Mouse (Mus musculus) stomach, embryonic 16.5 days (tissue): Measurements from ENCODE around the gene E2f3. TPM values are rescaled to one million over a fixed set of nuclear protein-coding genes. Genes with fewer than 3 reads are reported as not detected.

Source experiments
- ATAC-seq: fragments of 200-750 bp; cut with Nextera tagmentation; 2 replicates; pipeline ENCODE4 v1.8.0; 2017; ENCODE audit warnings: moderate number of reproducible peaks, moderate TSS enrichment; ENCODE audit not compliant: insufficient read depth, low FRiP score
- H3K27ac ChIP-seq: fragments of 300-500 bp; sonication (generic); 2 replicates; pipeline ENCODE4 v1.5.1; 2014; ENCODE audit warnings: low read length
- H3K27me3 ChIP-seq: fragments of 300-500 bp; sonication (generic); 2 replicates; pipeline ENCODE4 v1.6.1; 2014; ENCODE audit warnings: low read length, control low read depth, mixed read lengths; ENCODE audit not compliant: control insufficient read depth, insufficient read depth
- H3K36me3 ChIP-seq: fragments of 300-500 bp; sonication (generic); 2 replicates; pipeline ENCODE4 v1.6.1; 2014; ENCODE audit warnings: low read length; ENCODE audit not compliant: control insufficient read depth, insufficient read depth
- H3K4me1 ChIP-seq: fragments of 300-500 bp; sonication (generic); 2 replicates; pipeline ENCODE4 v1.6.1; 2014; ENCODE audit warnings: low read length, control low read depth, mixed read lengths; ENCODE audit not compliant: control insufficient read depth, insufficient read depth
- H3K4me2 ChIP-seq: fragments of 300-500 bp; sonication (generic); 2 replicates; pipeline ENCODE4 v1.6.1; 2014; ENCODE audit warnings: low read depth, low read length, mixed read lengths
- H3K4me3 ChIP-seq: fragments of 300-500 bp; sonication (generic); replicated peaks from 2 replicates; pipeline ENCODE4 v1.5.1; 2014; ENCODE audit warnings: mild to moderate bottlenecking, low read length
- H3K9ac ChIP-seq: fragments of 300-500 bp; sonication (generic); 2 replicates; pipeline ENCODE4 v1.6.1; 2014; ENCODE audit warnings: low read length
- H3K9me3 ChIP-seq: fragments of 300-500 bp; sonication (generic); replicated peaks from 2 replicates; pipeline ENCODE4 v1.6.1; 2016; ENCODE audit warnings: low read length, control low read depth; ENCODE audit not compliant: control insufficient read depth
- WGBS: fragments of 180-500 bp; shearing (Covaris S2); extraction: QIAGEN DNeasy Blood & Tissue Kit; methylation state at CpG from one replicate; pipeline ENCODE4 v1.1.7; 2014; 5-methylcytosine and 5-hydroxymethylcytosine counted together
- polyA plus RNA-seq: library from polyadenylated mRNA; unstranded; fragments of >200 nt; fragmentation: Nextera tagmentation; extraction: Ambion mirVana; gene quantifications from 2 replicates; pipeline ENCODE4 v1.2.1, GENCODE M21; 2015

Gene E2f3
- polyA plus RNA-seq, 1 experiment from 2014 or later, result 7.5 TPM

- H3K4me1 ChIP-seq, result peaks cover 7% of the 10 kb centered on the region; the same call in 1 of the 2 replicates
- H3K4me3 ChIP-seq, result peak overlapping the region; percentile 97
- H3K27ac ChIP-seq, result peak overlapping the region; percentile 97
- H3K36me3 ChIP-seq, result no peaks in the 10 kb centered on the region
- no peaks in the 10 kb centered on the region for H3K9me3 ChIP-seq
- H3K4me2 ChIP-seq, result peak overlapping the region; percentile 74
- no peaks in the 10 kb centered on the region for H3K27me3 ChIP-seq
- 2% methylated on average over 35 of the region's 35 CpGs for WGBS
- ATAC-seq, result no peak
- peak overlapping the region; percentile 100 for H3K9ac ChIP-seq
These were observed 2.2 kb downstream of the E2f3 start for GRCm38 (mm10) chr13:29983523-29984191.

GRCm38 (mm10) chr13:29983037-29983436 lies 2.8 kb downstream of the E2f3 start:
- Histone ChIP-seq H3K27me3 (no peaks in the 10 kb centered on the region), H3K9ac (peak overlapping the region; percentile 100), H3K4me3 (peak overlapping the region; percentile 97), H3K9me3 (no peaks in the 10 kb centered on the region), H3K4me1 (peaks cover 7% of the 10 kb centered on the region; the same call in 1 of the 2 replicates), H3K36me3 (no peaks in the 10 kb centered on the region), H3K27ac (peak overlapping the region; percentile 97; the same call in 1 of the 2 replicates), H3K4me2 (peak overlapping the region; percentile 74)
- ATAC-seq, result no peak
- 15% methylated on average over 6 of the region's 6 CpGs for WGBS

- no peaks in the 10 kb centered on the region for H3K9me3 ChIP-seq
- no peak for ATAC-seq
- H3K4me1 ChIP-seq, result peaks cover 7% of the 10 kb centered on the region; the same call in 1 of the 2 replicates
- H3K27ac ChIP-seq, result no peak overlapping the region
- WGBS, result 53% methylated on average over 3 of the region's 3 CpGs
- H3K4me3 ChIP-seq, result no peak overlapping the region
- H3K9ac ChIP-seq, result no peak overlapping the region
- no peak overlapping the region for H3K4me2 ChIP-seq
- H3K36me3 ChIP-seq, result no peaks in the 10 kb centered on the region
- no peaks in the 10 kb centered on the region for H3K27me3 ChIP-seq
These were observed 3.5 kb downstream of the E2f3 start for GRCm38 (mm10) chr13:29982400-29982799.

- Histone ChIP-seq H3K9ac (no peak overlapping the region), H3K9me3 (no peaks in the 10 kb centered on the region), H3K27ac (no peak overlapping the region), H3K36me3 (no peaks in the 10 kb centered on the region), H3K27me3 (no peaks in the 10 kb centered on the region), H3K4me2 (no peak overlapping the region), H3K4me1 (peaks cover 7% of the 10 kb centered on the region; the same call in 1 of the 2 replicates), H3K4me3 (no peak overlapping the region)
- WGBS, result 73% methylated on average over 7 of the region's 7 CpGs
- no peak for ATAC-seq
These were observed 6.7 kb downstream of the E2f3 start for GRCm38 (mm10) chr13:29979140-29979564.

- WGBS, result 89% methylated on average over 11 of the region's 11 CpGs
- Histone ChIP-seq H3K9ac (no peak overlapping the region), H3K4me3 (no peak overlapping the region), H3K27me3 (no peaks in the 10 kb centered on the region), H3K4me1 (no peaks in the 10 kb centered on the region; the same call in 1 of the 2 replicates), H3K27ac (no peak overlapping the region), H3K9me3 (no peaks in the 10 kb centered on the region), H3K4me2 (no peak overlapping the region), H3K36me3 (no peaks in the 10 kb centered on the region)
- no peak for ATAC-seq
These were observed 8.5 kb downstream of the E2f3 start for GRCm38 (mm10) chr13:29977358-29977757.

- Histone ChIP-seq H3K4me1 (no peaks in the 10 kb centered on the region), H3K9ac (no peak overlapping the region), H3K4me2 (no peak overlapping the region), H3K4me3 (no peak overlapping the region), H3K27me3 (no peaks in the 10 kb centered on the region), H3K27ac (no peak overlapping the region), H3K36me3 (no peaks in the 10 kb centered on the region), H3K9me3 (no peaks in the 10 kb centered on the region)
- WGBS, result 83% methylated on average over 5 of the region's 5 CpGs
- ATAC-seq, result no peak
These were observed 11.8 kb downstream of the E2f3 start for GRCm38 (mm10) chr13:29974066-29974465.

GRCm38 (mm10) chr13:29973610-29974009 lies 12.3 kb downstream of the E2f3 start:
- Histone ChIP-seq H3K27me3 (no peaks in the 10 kb centered on the region), H3K9me3 (no peaks in the 10 kb centered on the region), H3K36me3 (no peaks in the 10 kb centered on the region), H3K27ac (no peak overlapping the region), H3K4me2 (no peak overlapping the region), H3K9ac (no peak overlapping the region), H3K4me1 (no peaks in the 10 kb centered on the region), H3K4me3 (no peak overlapping the region)
- WGBS, result 97% methylated on average over 6 of the region's 6 CpGs
- no peak for ATAC-seq

GRCm38 (mm10) chr13:29970333-29970732 lies 15.5 kb downstream of the E2f3 start:
- ATAC-seq, result no peak
- Histone ChIP-seq H3K9ac (no peak overlapping the region), H3K36me3 (peaks cover 6% of the 10 kb centered on the region; the same call in 1 of the 2 replicates), H3K27ac (no peak overlapping the region), H3K4me1 (no peaks in the 10 kb centered on the region), H3K9me3 (no peaks in the 10 kb centered on the region), H3K27me3 (no peaks in the 10 kb centered on the region), H3K4me3 (no peak overlapping the region), H3K4me2 (no peak overlapping the region)
- WGBS, result 92% methylated on average over 7 of the region's 7 CpGs

- no peak overlapping the region for H3K27ac ChIP-seq
- no peak overlapping the region for H3K4me2 ChIP-seq
- no peaks in the 10 kb centered on the region for H3K9me3 ChIP-seq
- peaks cover 6% of the 10 kb centered on the region; the same call in 1 of the 2 replicates for H3K36me3 ChIP-seq
- no peak overlapping the region for H3K4me3 ChIP-seq
- no peaks in the 10 kb centered on the region for H3K27me3 ChIP-seq
- no peak for ATAC-seq
- 84% methylated on average over 7 of the region's 7 CpGs for WGBS
- H3K9ac ChIP-seq, result no peak overlapping the region
- H3K4me1 ChIP-seq, result no peaks in the 10 kb centered on the region
These were observed 17.2 kb downstream of the E2f3 start for GRCm38 (mm10) chr13:29968636-29969035.
